Mouse (Mus musculus): ENCODE data around the gene 1700024P04Rik. TPM values are rescaled to one million over a fixed set of nuclear protein-coding genes. Genes with fewer than 3 reads are reported as not detected.

1700024P04Rik gene
- total RNA-seq, 2 experiments from 2014 or later: not detected

- DNase-seq (ENCODE audit: low spot score in 2 of 2): no peak
These were observed 17.8 kb downstream of the 1700024P04Rik start for GRCm38 (mm10) chr13:98966583-98966982.

GRCm38 (mm10) chr13:98963612-98964011, 20.8 kb downstream of the 1700024P04Rik start:
- no peak for DNase-seq (ENCODE audit: low spot score in 2 of 2)

- DNase-seq (ENCODE audit: low spot score in 2 of 2): no peak
These were observed 26.2 kb downstream of the 1700024P04Rik start for GRCm38 (mm10) chr13:98958177-98958576.

- DNase-seq (ENCODE audit: low spot score in 2 of 2): no peak
These were observed 28.2 kb downstream of the 1700024P04Rik start for GRCm38 (mm10) chr13:98956209-98956608.

GRCm38 (mm10) chr13:98955676-98956075, 28.7 kb downstream of the 1700024P04Rik start:
- no peak for DNase-seq (ENCODE audit: low spot score in 2 of 2)

- DNase-seq (ENCODE audit: low spot score in 2 of 2): no peak
These were observed 29.1 kb downstream of the 1700024P04Rik start for GRCm38 (mm10) chr13:98955226-98955625.

- no peak for DNase-seq (ENCODE audit: low spot score in 2 of 2)
These were observed 30.5 kb downstream of the 1700024P04Rik start for GRCm38 (mm10) chr13:98953830-98954229.

- DNase-seq (ENCODE audit: low spot score in 2 of 2): no peak
These were observed 32.4 kb downstream of the 1700024P04Rik start for GRCm38 (mm10) chr13:98951951-98952350.

GRCm38 (mm10) chr13:98948146-98948545, 36.2 kb downstream of the 1700024P04Rik start:
- DNase-seq (ENCODE audit: low spot score in 2 of 2): no peak

GRCm38 (mm10) chr13:98946434-98946833, 37.9 kb downstream of the 1700024P04Rik start:
- no peak for DNase-seq (ENCODE audit: low spot score in 2 of 2)

GRCm38 (mm10) chr13:98945908-98946307, 38.5 kb downstream of the 1700024P04Rik start:
- DNase-seq (ENCODE audit: low spot score in 2 of 2): no peak

GRCm38 (mm10) chr13:98945381-98945780, 39.0 kb downstream of the 1700024P04Rik start:
- no peak for DNase-seq (ENCODE audit: low spot score in 2 of 2)

GRCm38 (mm10) chr13:98944620-98945081, 39.7 kb downstream of the 1700024P04Rik start:
- no peak for DNase-seq (ENCODE audit: low spot score in 2 of 2)

- DNase-seq (ENCODE audit: low spot score in 2 of 2): no peak
These were observed 42.0 kb downstream of the 1700024P04Rik start for GRCm38 (mm10) chr13:98942360-98942759.

- no peak for DNase-seq (ENCODE audit: low spot score in 2 of 2)
These were observed 42.5 kb downstream of the 1700024P04Rik start for GRCm38 (mm10) chr13:98941829-98942343.

GRCm38 (mm10) chr13:98937108-98937507, 47.3 kb downstream of the 1700024P04Rik start:
- no peak for DNase-seq (ENCODE audit: low spot score in 2 of 2)

Other genes with a start within 250 kb of the 1700024P04Rik start
- gene Fcho2, start 169.1 kb downstream of the 1700024P04Rik start, total RNA-seq (2021): 10 to 100 TPM; 56.8 to 66.9 TPM
- 100 to 1,000 TPM; 142 to 151 TPM for gene Tnpo1, start 58.2 kb downstream of the 1700024P04Rik start, total RNA-seq (2021)
- gene Zfp366, start 200.3 kb upstream of the 1700024P04Rik start, total RNA-seq (2021): 1 to 10 TPM; 4.8 to 6.9 TPM

All from adrenal gland, postnatal 4 days (tissue).